ENCODE assay signal across 20 mouse cellular contexts in genomic region chr10:66969581-66969980, GRCm38 (mm10).
DNase-seq lines count a peak whose midpoint lies in the region; ATAC-seq and TF ChIP-seq lines count a peak whose summit lies in the region.
"Had no signal": no experiment of that assay in that cellular context is flagged by ENCODE, and none has a peak within 500 bp of the region (broad histone marks: within the 10 kb centered on the region; RNA-seq: fewer than 3 reads in every experiment).

No protein-coding gene starts in this region.

- H3K9ac ChIP-seq in kidney, postnatal 0 days (ENCODE audit: low read depth, low read length), result no peak overlapping the region
- no peak overlapping the region for H3K9ac ChIP-seq in ES-Bruce4 (ENCODE audit: low read depth, poor library complexity, severe bottlenecking)
- H3K9ac ChIP-seq: embryonic facial prominence, embryonic 13.5 days; forebrain, embryonic 13.5 days; heart, embryonic 13.5 days had no signal

- H3K27ac ChIP-seq in kidney, postnatal 0 days, result no peak overlapping the region
- no peak overlapping the region for H3K27ac ChIP-seq in kidney, adult 2 months (ENCODE audit: insufficient read depth, low read depth, low read length)
- peak overlapping the region; percentile 91 for H3K27ac ChIP-seq in ES-Bruce4 (ENCODE audit: insufficient read depth, low read length)
- H3K27ac ChIP-seq: embryonic facial prominence, embryonic 13.5 days; forebrain, embryonic 13.5 days; heart, embryonic 13.5 days had no signal

- H3K36me3 ChIP-seq in kidney, postnatal 0 days (ENCODE audit: insufficient read depth, low read length), result no peaks in the 10 kb centered on the region
- no peaks in the 10 kb centered on the region for H3K36me3 ChIP-seq in kidney, adult 2 months (ENCODE audit: control insufficient read depth, insufficient read depth, low read length)
- no peaks in the 10 kb centered on the region for H3K36me3 ChIP-seq in ES-Bruce4 (ENCODE audit: control insufficient read depth, insufficient read depth, low read length, poor library complexity, severe bottlenecking)
- H3K36me3 ChIP-seq: embryonic facial prominence, embryonic 13.5 days; heart, embryonic 13.5 days had no signal

- TF ChIP-seq CTCF in kidney, postnatal 0 days (IDR thresholded peaks at IDR 0.05; ENCODE audit: low read depth), result no peak
- no peak for TF ChIP-seq CTCF in kidney, adult 2 months (conservative IDR thresholded peaks at IDR 0.05; ENCODE audit: insufficient read depth, insufficient read length, low read depth, low read length)
- no peak for TF ChIP-seq CTCF in ES-Bruce4 (IDR thresholded peaks at IDR 0.05; ENCODE audit: low read depth, low read length)

- no peak overlapping the region for H3K4me2 ChIP-seq in kidney, postnatal 0 days (ENCODE audit: low read length)
- H3K4me2 ChIP-seq: embryonic facial prominence, embryonic 13.5 days; forebrain, embryonic 13.5 days; heart, embryonic 13.5 days had no signal

- H3K9me3 ChIP-seq in kidney, postnatal 0 days (replicated peaks; ENCODE audit: low read length), result no peaks in the 10 kb centered on the region
- H3K9me3 ChIP-seq in ES-Bruce4 (replicated peaks; ENCODE audit: control insufficient read depth, insufficient read depth, low read length, poor library complexity, severe bottlenecking), result 0 out of 2 replicates have a peak, but pooled peaks cover 3% of the 10 kb centered on the region
- H3K9me3 ChIP-seq: embryonic facial prominence, embryonic 13.5 days; forebrain, embryonic 13.5 days had no signal

- no peak overlapping the region for H3K4me3 ChIP-seq in kidney, postnatal 0 days (replicated peaks; ENCODE audit: low read depth, low read length)
- H3K4me3 ChIP-seq in kidney, adult 2 months (ENCODE audit: insufficient read depth, low read depth, low read length), result no peak overlapping the region
- H3K4me3 ChIP-seq in ES-Bruce4 (ENCODE audit: low read depth, low read length), result no peak overlapping the region
- H3K4me3 ChIP-seq: embryonic facial prominence, embryonic 13.5 days; forebrain, embryonic 13.5 days; gastrocnemius, adult 2 months; heart, embryonic 13.5 days had no signal

- H3K27me3 ChIP-seq in kidney, postnatal 0 days (ENCODE audit: insufficient read depth, low read length), result no peaks in the 10 kb centered on the region
- H3K27me3 ChIP-seq in kidney, adult 2 months (replicated peaks; ENCODE audit: control insufficient read depth, insufficient read depth, low read length), result no peaks in the 10 kb centered on the region
- H3K27me3 ChIP-seq in ES-Bruce4 (ENCODE audit: control insufficient read depth, insufficient read depth, low read length, poor library complexity, severe bottlenecking), result no peaks in the 10 kb centered on the region
- H3K27me3 ChIP-seq: CH12.LX; embryonic facial prominence, embryonic 13.5 days; forebrain, embryonic 13.5 days; heart, embryonic 13.5 days; Patski had no signal

- TF ChIP-seq EP300 in ES-Bruce4 (IDR thresholded peaks at IDR 0.05; ENCODE audit: insufficient read depth, low read depth, low read length), result no peak

- DNase-seq in kidney, postnatal 0 days (ENCODE audit: low spot score), result peak; percentile 64
- no peak for DNase-seq in kidney, adult 2 months
- DNase-seq in R1 (ENCODE audit: low read depth, low spot score), result peak; percentile 91
- no peak for DNase-seq in retina, embryonic 14.5 days (ENCODE audit: low spot score)
- no peak for DNase-seq in cerebellum, postnatal 14 days
- DNase-seq: adrenal gland, postnatal 10 days; cerebellum, adult 11 months; cerebellum, adult 8-10 months; cerebellum, postnatal 25 days; gastrocnemius, postnatal 36 days; heart, postnatal 36 days had no signal

- no peaks in the 10 kb centered on the region for H3K4me1 ChIP-seq in kidney, postnatal 0 days (replicated peaks; ENCODE audit: insufficient read depth, low read length)
- H3K4me1 ChIP-seq in kidney, adult 2 months (ENCODE audit: control insufficient read depth, insufficient read depth, low read length), result peaks cover 7% of the 10 kb centered on the region
- peaks cover 10% of the 10 kb centered on the region for H3K4me1 ChIP-seq in ES-Bruce4 (ENCODE audit: control insufficient read depth, insufficient read depth, low read length)

- WGBS in kidney, postnatal 0 days, result 23% methylated on average over 2 of the region's 2 CpGs
- 71% methylated on average over 2 of the region's 2 CpGs for WGBS in kidney, adult 2 months

- no peak for ATAC-seq in kidney, postnatal 0 days (replicated peaks; ENCODE audit: low FRiP score, low read depth)
- ATAC-seq: forebrain, embryonic 13.5 days; hindbrain, embryonic 16.5 days; inflammation-experienced regulatory T-cells, adult 6 months; Patski had no signal

- no peak for TF ChIP-seq POLR2A in kidney, adult 2 months (IDR thresholded peaks at IDR 0.05; ENCODE audit: low read depth, low read length)
- no peak for TF ChIP-seq POLR2A in ES-Bruce4 (IDR thresholded peaks at IDR 0.05; ENCODE audit: insufficient read depth, low read length)

Comparison
In these comparisons a context has a peak if more than half of its experiments do, and no peak if none do; other contexts are left out.
1. DNase-seq: peak in kidney, postnatal 0 days (single experiment) and R1 (single experiment); none in kidney, adult 2 months (single experiment), retina, embryonic 14.5 days (single experiment) and cerebellum, postnatal 14 days (0 of 2).